9 mouse cellular contexts compared by ENCODE assay signal in the genomic region with DNA sequence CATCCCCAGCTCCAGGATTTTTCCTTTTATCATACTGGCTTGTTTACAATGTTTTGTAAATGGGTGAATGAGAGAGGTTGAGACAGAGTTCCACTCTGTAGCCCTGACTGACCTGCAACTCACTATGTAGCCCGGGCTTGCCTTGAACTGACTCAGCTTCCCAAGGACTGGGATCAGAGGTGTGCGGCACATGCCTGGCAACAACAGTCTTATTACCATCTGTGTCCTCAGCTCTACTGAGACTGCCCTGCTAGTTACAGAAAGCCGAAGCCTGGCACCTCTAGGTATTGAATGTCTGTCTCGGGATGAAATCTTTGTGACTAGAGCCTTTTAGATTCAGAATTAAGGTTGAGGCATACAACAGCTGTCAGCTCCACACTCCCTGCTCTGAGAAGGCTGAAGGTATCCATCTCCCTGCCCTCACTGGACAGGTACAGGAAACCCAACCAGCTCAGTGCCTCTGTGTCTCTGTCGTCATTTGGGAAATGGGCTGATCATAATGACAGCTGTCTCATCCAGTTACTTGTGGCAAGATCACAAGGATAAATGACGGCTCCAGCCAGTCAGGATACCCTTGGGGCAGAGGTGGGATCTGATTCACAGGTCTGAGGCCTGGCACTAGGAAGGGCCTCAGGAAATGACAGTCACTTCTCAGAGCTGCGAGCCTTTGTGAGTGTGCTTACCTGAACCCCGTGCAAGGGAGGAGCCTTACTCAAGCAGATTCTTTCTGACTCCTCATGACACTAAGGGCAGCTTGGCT. TPM values are rescaled to one million over a fixed set of nuclear protein-coding genes. Genes with fewer than 3 reads are reported as not detected.
DNase-seq lines count a peak whose midpoint lies in the region; ATAC-seq lines count a peak whose summit lies in the region.
"Had no signal": no experiment of that assay in that cellular context is flagged by ENCODE, and none has a peak within 500 bp of the region (broad histone marks: within the 10 kb centered on the region; RNA-seq: fewer than 3 reads in every experiment).

No protein-coding gene starts in this region.

- DNase-seq in heart, adult 18-20 months = no peak
- peak; percentile 28 for DNase-seq in retina, postnatal 1 day
- no peak for DNase-seq in retina, embryonic 14.5 days (ENCODE audit: low spot score)
- DNase-seq in right cerebral cortex, postnatal 14 days = no peak
- no peak for DNase-seq in spleen, adult 12 weeks (ENCODE audit: low spot score)
- DNase-seq: gastrocnemius, postnatal 36 days had no signal

- peak overlapping the region; percentile 90 for H3K4me2 ChIP-seq in heart, embryonic 13.5 days
- H3K4me2 ChIP-seq in hindbrain, embryonic 16.5 days (ENCODE audit: low read length) = peak overlapping the region; percentile 61
- H3K4me2 ChIP-seq in stomach, embryonic 15.5 days = peak overlapping the region; percentile 80; the same call in 1 of the 2 replicates

- no peaks in the 10 kb centered on the region for H3K9me3 ChIP-seq in heart, embryonic 13.5 days
- no peaks in the 10 kb centered on the region for H3K9me3 ChIP-seq in hindbrain, embryonic 16.5 days (ENCODE audit: control insufficient read depth, low read length)
- no peaks in the 10 kb centered on the region for H3K9me3 ChIP-seq in stomach, embryonic 15.5 days

- H3K36me3 ChIP-seq in heart, embryonic 13.5 days = no peaks in the 10 kb centered on the region
- no peaks in the 10 kb centered on the region; the same call in 1 of the 2 replicates for H3K36me3 ChIP-seq in hindbrain, embryonic 16.5 days (ENCODE audit: control insufficient read depth, insufficient read depth, low read length)
- H3K36me3 ChIP-seq in stomach, embryonic 15.5 days = no peaks in the 10 kb centered on the region

- no peaks in the 10 kb centered on the region for H3K27me3 ChIP-seq in heart, embryonic 13.5 days (replicated peaks)
- H3K27me3 ChIP-seq in hindbrain, embryonic 16.5 days (replicated peaks; ENCODE audit: control insufficient read depth, insufficient read depth, low read length) = no peaks in the 10 kb centered on the region
- H3K27me3 ChIP-seq in stomach, embryonic 15.5 days (replicated peaks) = no peaks in the 10 kb centered on the region

- no peak for ATAC-seq in heart, embryonic 13.5 days (ENCODE audit: extremely low read depth, insufficient number of reproducible peaks, low FRiP score, low TSS enrichment)
- no peak for ATAC-seq in hindbrain, embryonic 16.5 days
- ATAC-seq in stomach, embryonic 15.5 days (ENCODE audit: insufficient read depth, low FRiP score, low read depth) = no peak

- peak overlapping the region; percentile 87 for H3K9ac ChIP-seq in heart, embryonic 13.5 days
- H3K9ac ChIP-seq in hindbrain, embryonic 16.5 days (ENCODE audit: low read depth, low read length) = 0 out of 2 replicates have a peak overlapping the region, but pooled peaks have one; percentile 13
- no peak overlapping the region for H3K9ac ChIP-seq in stomach, embryonic 15.5 days

- H3K27ac ChIP-seq in heart, embryonic 13.5 days (replicated peaks) = no peak overlapping the region
- H3K27ac ChIP-seq in hindbrain, embryonic 16.5 days (ENCODE audit: low read depth, low read length) = no peak overlapping the region
- no peak overlapping the region for H3K27ac ChIP-seq in stomach, embryonic 15.5 days

- peaks cover 42% of the 10 kb centered on the region for H3K4me1 ChIP-seq in heart, embryonic 13.5 days
- H3K4me1 ChIP-seq in hindbrain, embryonic 16.5 days (ENCODE audit: control insufficient read depth, insufficient read depth, low read depth, low read length) = peaks cover 36% of the 10 kb centered on the region
- H3K4me1 ChIP-seq in stomach, embryonic 15.5 days = peaks cover 41% of the 10 kb centered on the region

- H3K4me3 ChIP-seq in heart, embryonic 13.5 days = peak overlapping the region; percentile 70; the same call in 1 of the 2 replicates
- H3K4me3 ChIP-seq in hindbrain, embryonic 16.5 days (ENCODE audit: low read length) = 0 out of 2 replicates have a peak overlapping the region, but pooled peaks have one; percentile 73
- 0 out of 2 replicates have a peak overlapping the region, but pooled peaks have one; percentile 6 for H3K4me3 ChIP-seq in stomach, embryonic 15.5 days (replicated peaks)

- 71% methylated on average over 8 of the region's 8 CpGs for WGBS in heart, embryonic 13.5 days
- 68% methylated on average over 8 of the region's 8 CpGs for WGBS in hindbrain, embryonic 16.5 days
- 73% methylated on average over 8 of the region's 8 CpGs for WGBS in stomach, embryonic 15.5 days

RNA-seq across cellular contexts. Expression of gene Lipe, which starts 4.9 kb away (rescaled TPM):
- 5.7 and 6.9 TPM in 2 replicates for polyA plus RNA-seq in heart, embryonic 13.5 days (2015; fragmentation: Nextera tagmentation; extraction: Ambion mirVana)
- total RNA-seq in heart, adult 18-20 months (2021) = 10 to 100 TPM; 36.8 to 75.1 TPM
- polyA plus RNA-seq in hindbrain, embryonic 16.5 days (2015; fragmentation: Nextera tagmentation; extraction: Ambion mirVana) = 12.4 TPM in 2 replicates
- 8.3 and 8.4 TPM in 2 replicates for polyA plus RNA-seq in stomach, embryonic 15.5 days (2015; fragmentation: Nextera tagmentation; extraction: Ambion mirVana)

RNA-seq across cellular contexts. Expression of gene Cxcl17, which starts 19.1 kb away (rescaled TPM):
- 0.27 and 0.40 TPM in 2 replicates for polyA plus RNA-seq in heart, embryonic 13.5 days (2015; fragmentation: Nextera tagmentation; extraction: Ambion mirVana)
- total RNA-seq in heart, adult 18-20 months (2021) = 1 to 10 TPM in 1 of 2 experiments, not detected in 1; 1.1 TPM
- 0.65 and 1.1 TPM in 2 replicates for polyA plus RNA-seq in hindbrain, embryonic 16.5 days (2015; fragmentation: Nextera tagmentation; extraction: Ambion mirVana)
- 0.36 and 0.42 TPM in 2 replicates for polyA plus RNA-seq in stomach, embryonic 15.5 days (2015; fragmentation: Nextera tagmentation; extraction: Ambion mirVana)
- total RNA-seq: gastrocnemius, postnatal 36 days had no signal

RNA-seq across cellular contexts. Expression of gene Cnfn, which starts 24.1 kb away (rescaled TPM):
- polyA plus RNA-seq in heart, embryonic 13.5 days (2015; fragmentation: Nextera tagmentation; extraction: Ambion mirVana) = not detected in 2 replicates
- total RNA-seq in heart, adult 18-20 months (2021) = not detected
- polyA plus RNA-seq in hindbrain, embryonic 16.5 days (2015; fragmentation: Nextera tagmentation; extraction: Ambion mirVana) = 0.54 and 0.90 TPM in 2 replicates
- polyA plus RNA-seq in stomach, embryonic 15.5 days (2015; fragmentation: Nextera tagmentation; extraction: Ambion mirVana) = 107 and 419 TPM in 2 replicates
- total RNA-seq: gastrocnemius, postnatal 36 days had no signal

Comparison
In these comparisons a context has a peak if more than half of its experiments do, and no peak if none do; other contexts are left out.
1. H3K4me3 ChIP-seq: peak in every context shown above with its lines; median percentile 73 in hindbrain, embryonic 16.5 days; 70 in heart, embryonic 13.5 days; 6 in stomach, embryonic 15.5 days.
2. RNA of gene Cnfn, which starts 24.1 kb away (polyA plus RNA-seq): 107 to 419 TPM in stomach, embryonic 15.5 days; 0.54 to 0.90 TPM in hindbrain, embryonic 16.5 days and not detected in heart, embryonic 13.5 days; every median in the first group is over 10 times any median in the second.
3. Peak in every context shown above with its lines, with median percentiles within 50 percentile points of each other: H3K4me2 ChIP-seq.